Mouse (Mus musculus): ENCODE results near the gene Pabpc4. TPM values are rescaled to one million over a fixed set of nuclear protein-coding genes. Genes with fewer than 3 reads are reported as not detected.

Gene Pabpc4
- 100 to 1,000 TPM; 255 to 289 TPM for total RNA-seq (2021)
- long read RNA-seq, experiment 1, transcript Pabpc4-204 (14 exons, 3,111 nt), result minor isoform, 10 of 70 reads
- long read RNA-seq, experiment 1, transcript Pabpc4-202 (15 exons, 3,019 nt), result major isoform, 15 of 70 reads
- long read RNA-seq, experiment 1, partial matches to known transcripts, result 24 of 70 reads
- long read RNA-seq, experiment 1, other reads (novel, unspliced or antisense), result 16 of 70 reads
- long read RNA-seq, experiment 2, transcript Pabpc4-202 (15 exons, 3,019 nt), result major isoform, 23 of 76 reads
- long read RNA-seq, experiment 2, transcript Pabpc4-204 (14 exons, 3,111 nt), result minor isoform, 11 of 76 reads
- long read RNA-seq, experiment 2, partial matches to known transcripts, result 18 of 76 reads
- long read RNA-seq, experiment 2, other reads (novel, unspliced or antisense), result 22 of 76 reads

GRCm38 (mm10) chr4:123261721-123262401, at the start of gene Pabpc4:
Gene Pabpc4, plus strand, starts transcription at chr4:123262351.
- DNase-seq, result no peak
- intact Hi-C loops (cut with DNase I), result no loop called here

- intact Hi-C loops (cut with DNase I), result no loop called here
Measured at GRCm38 (mm10) chr4:123213975-123214374, 48.2 kb upstream of the Pabpc4 start.

GRCm38 (mm10) chr4:123215367-123215766, 46.8 kb upstream of the Pabpc4 start:
- DNase-seq, result no peak
- intact Hi-C loops (cut with DNase I), result loop anchor here (5.0 kb wide), 1 partner anchor 58 kb away; no protein-coding TSS in a partner anchor

More at GRCm38 (mm10) chr4:123213975-123214374, 48.2 kb upstream of the Pabpc4 start:
- no peak for DNase-seq

GRCm38 (mm10) chr4:123216782-123217181, 45.4 kb upstream of the Pabpc4 start:
- intact Hi-C loops (cut with DNase I), result loop anchor here (5.0 kb wide), 1 partner anchor 59 kb away; no protein-coding TSS in a partner anchor
- DNase-seq, result peak; percentile 56 to 66

GRCm38 (mm10) chr4:123219720-123220357, 42.3 kb upstream of the Pabpc4 start:
- intact Hi-C loops (cut with DNase I), result loop anchor here (1.0 to 5.0 kb wide), 2 partner anchors 34 to 63 kb away; no protein-coding TSS in a partner anchor
- DNase-seq, result peak; percentile 79 to 88

GRCm38 (mm10) chr4:123220637-123221036, 41.5 kb upstream of the Pabpc4 start:
- intact Hi-C loops (cut with DNase I), result no loop called here
- DNase-seq, result no peak

GRCm38 (mm10) chr4:123223309-123223708, 38.8 kb upstream of the Pabpc4 start:
- no peak for DNase-seq
- intact Hi-C loops (cut with DNase I), result no loop called here

- intact Hi-C loops (cut with DNase I), result no loop called here
- peak; percentile 60 to 68 for DNase-seq
Measured at GRCm38 (mm10) chr4:123225718-123226403, 36.3 kb upstream of the Pabpc4 start.

- DNase-seq, result peak; percentile 79
- intact Hi-C loops (cut with DNase I), result no loop called here
Measured at GRCm38 (mm10) chr4:123227707-123228106, 34.4 kb upstream of the Pabpc4 start.

- peak; percentile 82 to 83 for DNase-seq
- intact Hi-C loops (cut with DNase I), result no loop called here
Measured at GRCm38 (mm10) chr4:123228270-123228669, 33.9 kb upstream of the Pabpc4 start.

- DNase-seq, result peak in 1 of 2 experiments; percentile 49
Measured at GRCm38 (mm10) chr4:123229166-123229565, 33.0 kb upstream of the Pabpc4 start.

GRCm38 (mm10) chr4:123232841-123233240, 29.3 kb upstream of the Pabpc4 start:
- no peak for DNase-seq
- intact Hi-C loops (cut with DNase I), result no loop called here

More at GRCm38 (mm10) chr4:123229166-123229565, 33.0 kb upstream of the Pabpc4 start:
- intact Hi-C loops (cut with DNase I), result no loop called here

GRCm38 (mm10) chr4:123233492-123234084, 28.6 kb upstream of the Pabpc4 start, which contains the start of gene Heyl:
Gene Heyl, plus strand, starts transcription at chr4:123233556.
- DNase-seq, result peak; percentile 82 to 83
- intact Hi-C loops (cut with DNase I), result no loop called here

- DNase-seq, result no peak
- intact Hi-C loops (cut with DNase I), result no loop called here
Measured at GRCm38 (mm10) chr4:123235835-123236430, 26.2 kb upstream of the Pabpc4 start.

- DNase-seq, result no peak
- intact Hi-C loops (cut with DNase I), result no loop called here
Measured at GRCm38 (mm10) chr4:123236431-123237031, 25.6 kb upstream of the Pabpc4 start.

- intact Hi-C loops (cut with DNase I), result no loop called here
- peak; percentile 55 to 65 for DNase-seq
Measured at GRCm38 (mm10) chr4:123237386-123238266, 24.5 kb upstream of the Pabpc4 start.

GRCm38 (mm10) chr4:123239361-123240203, 22.6 kb upstream of the Pabpc4 start:
- DNase-seq, result peak; percentile 76 to 78
- intact Hi-C loops (cut with DNase I), result no loop called here
